Mouse (Mus musculus) lung, postnatal 14 days (tissue): ENCODE results near the gene Edar.

Experiments used
- DNase-seq: peaks from one replicate; pipeline ENCODE4 v3.0.0; 2021

Edar gene

DNA sequence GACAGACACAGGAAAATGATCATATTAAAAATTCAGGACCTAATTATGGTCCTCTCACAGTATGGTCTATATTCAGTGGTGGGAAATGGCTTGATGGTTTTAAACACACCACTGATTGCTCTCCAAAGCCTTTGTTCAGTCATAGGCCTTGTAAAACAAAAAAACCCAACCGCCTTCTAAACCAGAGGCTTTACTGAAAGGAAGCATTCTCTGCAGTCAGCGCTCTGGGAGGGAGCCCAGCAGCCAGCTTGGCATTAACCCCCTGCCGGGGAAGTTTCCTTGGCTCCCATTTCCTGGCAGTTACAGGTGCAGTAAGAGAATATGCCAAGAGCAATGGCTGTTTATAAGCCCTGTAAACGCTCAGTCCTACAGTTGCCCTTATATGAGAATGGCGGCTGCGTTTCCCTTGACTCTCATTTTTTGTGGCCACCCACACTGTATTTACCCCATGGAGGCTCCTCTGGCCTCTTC is 74.0 kb downstream of the Edar start:
- no peak for DNase-seq

DNA sequence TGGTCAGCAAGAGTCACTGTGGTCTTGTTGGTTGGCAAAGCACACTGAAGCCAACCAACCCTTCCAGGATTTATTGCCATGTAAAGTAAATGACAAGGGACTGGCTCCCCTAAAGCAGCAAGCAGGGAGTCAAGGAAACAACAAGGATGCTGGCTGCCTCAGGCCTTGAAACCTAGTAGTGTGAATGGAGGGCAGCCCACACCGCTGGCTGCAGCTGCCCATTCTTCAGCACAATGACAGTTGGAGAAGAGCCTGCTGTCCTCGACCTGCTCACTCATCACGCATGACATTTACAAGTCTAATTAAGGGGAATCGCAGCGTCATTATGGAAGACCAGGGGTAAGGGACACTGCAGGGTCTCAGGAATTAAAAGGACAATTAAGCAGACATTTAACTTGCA is 74.5 kb downstream of the Edar start:
- DNase-seq, result no peak

DNA sequence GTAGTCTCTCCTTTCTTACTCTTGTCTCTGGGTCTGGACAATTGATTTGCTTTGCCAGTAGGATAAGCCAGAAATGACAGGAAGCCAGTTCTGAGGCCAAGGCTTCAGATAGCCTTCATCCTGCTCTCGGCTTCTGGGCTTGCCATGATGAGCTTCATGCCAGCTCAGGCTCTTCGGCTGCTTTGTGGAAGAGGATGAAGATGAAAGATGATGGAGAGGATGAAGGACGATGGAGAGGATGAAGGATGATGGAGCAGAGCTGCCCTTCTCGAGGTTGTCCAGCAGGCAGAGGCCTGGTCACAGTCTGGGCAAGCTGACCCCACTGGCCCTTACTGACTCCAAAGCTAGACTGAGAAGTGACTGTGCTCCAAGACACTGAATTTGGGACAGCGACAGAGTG is 75.3 kb downstream of the Edar start:
- DNase-seq, result no peak

DNA sequence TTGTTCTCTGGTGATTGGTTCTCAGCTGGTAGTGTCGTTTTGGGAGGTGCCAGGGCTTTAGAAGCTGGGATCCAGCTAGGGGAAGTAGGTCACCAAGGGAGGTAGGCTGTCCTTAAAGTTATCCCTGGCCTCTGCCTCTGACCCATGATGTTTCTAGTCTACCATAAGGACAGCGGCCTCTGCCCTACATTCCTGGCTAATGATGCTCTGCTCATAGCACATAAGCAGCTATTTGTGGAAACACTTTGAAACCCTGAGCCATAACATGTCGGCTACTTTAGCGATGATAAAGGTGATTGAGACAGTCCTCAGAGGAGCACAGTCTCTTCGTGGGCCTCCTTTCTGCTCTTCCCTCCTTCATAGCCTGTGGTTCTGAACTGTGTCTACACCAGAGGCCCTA is 79.6 kb downstream of the Edar start:
- DNase-seq, result no peak

DNA sequence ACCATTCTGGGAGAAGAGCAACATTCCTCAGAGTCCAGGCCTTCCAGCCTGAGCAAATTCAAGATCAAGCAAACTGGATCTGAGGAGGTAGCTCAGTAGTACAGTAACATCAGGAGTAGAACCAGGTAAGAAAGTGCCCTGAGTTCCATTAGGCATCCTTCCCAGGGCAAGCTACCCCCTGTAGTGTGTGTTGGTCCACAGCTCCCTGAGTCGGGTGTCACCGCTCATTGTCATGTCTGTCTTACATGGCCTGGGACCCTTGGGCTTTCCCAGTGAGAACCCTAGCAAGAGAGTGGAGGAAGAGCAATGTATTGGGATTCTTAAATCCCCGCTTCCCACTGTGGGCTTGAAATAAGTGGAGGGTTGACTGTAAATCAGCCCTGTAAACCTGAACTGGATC is 80.3 kb downstream of the Edar start:
- DNase-seq, result no peak

DNA sequence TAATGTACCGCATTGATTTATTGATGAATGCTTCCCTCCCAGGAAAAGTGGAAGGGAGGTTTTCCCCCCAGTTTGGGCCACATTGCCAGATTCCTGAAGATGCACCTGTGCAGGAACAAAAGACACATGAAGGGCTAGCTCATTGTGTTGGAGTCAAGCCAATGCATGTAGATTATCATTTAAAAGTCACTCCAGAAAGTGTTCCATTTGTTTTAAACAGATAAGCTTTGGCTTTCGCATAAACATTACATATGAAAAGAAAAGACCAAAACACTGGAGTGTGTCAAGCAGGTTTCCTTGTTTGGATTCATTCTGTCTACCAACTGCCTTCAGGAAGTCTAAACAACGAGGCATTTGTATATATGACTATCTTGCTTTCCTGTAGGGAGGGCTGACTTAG is 81.0 kb downstream of the Edar start:
- DNase-seq, result no peak

DNA sequence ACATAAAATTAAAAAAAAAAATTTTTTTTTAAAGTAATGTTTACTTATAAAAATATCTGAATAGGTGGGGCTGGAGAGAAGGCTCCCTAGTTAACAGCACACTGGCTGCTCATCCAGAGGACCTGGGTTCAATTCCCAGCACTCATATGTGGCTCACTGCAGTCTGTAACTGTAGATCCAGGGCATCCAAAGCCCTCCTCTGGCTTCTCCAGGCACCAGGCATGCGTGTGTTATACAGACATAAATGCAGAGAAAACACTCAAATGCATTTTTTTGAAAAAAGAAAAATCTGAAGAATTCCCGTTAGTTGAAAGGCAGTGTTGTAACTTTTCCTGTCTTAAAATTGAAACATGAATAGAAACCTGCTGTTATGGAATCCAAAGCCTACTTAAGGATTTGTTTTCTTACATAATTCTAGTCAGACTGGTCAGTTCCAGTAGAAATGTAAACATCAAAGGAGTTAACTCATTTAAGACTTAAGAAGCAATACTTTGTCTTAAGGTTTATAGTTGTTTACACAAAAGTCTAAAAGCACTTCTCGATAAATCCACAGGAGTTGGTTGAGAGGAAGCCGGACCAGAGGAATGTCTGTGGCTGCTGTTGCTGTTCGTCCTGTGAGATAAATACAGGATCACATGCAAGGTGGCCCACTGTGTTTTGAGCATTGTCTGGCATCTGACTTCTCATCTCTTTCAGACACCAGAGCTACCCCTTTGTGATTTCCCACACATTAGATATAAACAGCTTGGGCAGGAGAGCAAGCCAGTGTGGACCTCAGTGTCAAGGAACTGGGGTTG is 89.8 kb downstream of the Edar start:
- no peak for DNase-seq

DNA sequence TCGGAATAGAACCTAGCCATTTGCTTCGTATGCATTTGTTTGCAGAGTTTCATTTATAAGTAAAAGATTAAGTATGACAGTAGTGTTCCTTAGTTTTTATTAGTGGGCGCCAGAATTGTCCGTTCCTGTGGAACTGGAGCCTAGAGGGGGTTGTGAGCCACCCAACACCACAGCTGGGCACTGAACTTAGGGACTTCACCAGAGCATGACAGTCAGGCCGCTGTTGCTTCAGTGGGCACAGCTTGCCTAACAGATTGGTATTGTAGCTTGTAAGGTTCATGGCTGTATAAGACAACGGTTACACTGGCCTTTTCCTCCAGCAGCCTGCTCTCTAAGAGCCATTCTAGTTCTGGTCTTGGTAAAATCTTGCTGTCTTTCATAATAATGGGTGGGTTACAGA is 114.9 kb downstream of the Edar start:
- DNase-seq, result no peak

DNA sequence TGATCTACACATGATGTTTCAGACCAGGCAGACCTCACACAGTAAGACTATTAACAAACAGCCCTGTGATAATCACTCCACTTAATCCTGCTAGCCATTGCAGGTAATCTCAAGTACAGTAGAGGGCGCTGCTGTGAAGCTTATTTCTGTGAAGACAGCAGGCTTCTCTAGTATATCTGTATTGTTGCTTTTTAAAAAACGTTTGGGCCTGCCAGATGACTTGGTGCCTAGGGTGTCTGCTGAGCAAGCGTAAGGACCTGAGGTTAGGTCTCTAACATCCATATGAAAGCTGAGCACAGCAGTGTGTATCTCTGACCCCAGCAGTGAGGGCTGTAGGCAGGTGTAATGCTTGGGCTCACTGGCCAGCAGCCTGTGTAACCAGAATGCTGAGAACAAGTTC is 115.6 kb downstream of the Edar start:
- peak; percentile 45 for DNase-seq

DNA sequence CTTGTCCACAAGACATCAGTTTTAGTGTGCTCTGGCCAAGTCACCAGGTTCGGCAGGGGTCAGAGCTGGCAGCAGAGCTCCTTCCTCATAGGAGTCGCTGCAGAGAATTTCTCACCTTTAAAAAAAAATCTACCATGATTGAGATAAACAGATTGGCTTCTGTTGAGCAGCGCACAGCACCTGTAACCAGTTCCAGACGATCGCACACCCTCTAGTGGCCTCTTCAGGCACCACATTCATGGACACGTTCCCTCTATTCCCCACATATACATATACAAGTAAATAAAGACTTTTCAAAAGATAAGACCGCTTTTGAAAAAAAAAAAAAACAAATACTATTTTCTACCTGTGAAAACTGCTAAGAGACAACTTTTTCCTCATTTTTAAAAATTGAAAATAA is 116.4 kb downstream of the Edar start:
- peak; percentile 62 for DNase-seq

DNA sequence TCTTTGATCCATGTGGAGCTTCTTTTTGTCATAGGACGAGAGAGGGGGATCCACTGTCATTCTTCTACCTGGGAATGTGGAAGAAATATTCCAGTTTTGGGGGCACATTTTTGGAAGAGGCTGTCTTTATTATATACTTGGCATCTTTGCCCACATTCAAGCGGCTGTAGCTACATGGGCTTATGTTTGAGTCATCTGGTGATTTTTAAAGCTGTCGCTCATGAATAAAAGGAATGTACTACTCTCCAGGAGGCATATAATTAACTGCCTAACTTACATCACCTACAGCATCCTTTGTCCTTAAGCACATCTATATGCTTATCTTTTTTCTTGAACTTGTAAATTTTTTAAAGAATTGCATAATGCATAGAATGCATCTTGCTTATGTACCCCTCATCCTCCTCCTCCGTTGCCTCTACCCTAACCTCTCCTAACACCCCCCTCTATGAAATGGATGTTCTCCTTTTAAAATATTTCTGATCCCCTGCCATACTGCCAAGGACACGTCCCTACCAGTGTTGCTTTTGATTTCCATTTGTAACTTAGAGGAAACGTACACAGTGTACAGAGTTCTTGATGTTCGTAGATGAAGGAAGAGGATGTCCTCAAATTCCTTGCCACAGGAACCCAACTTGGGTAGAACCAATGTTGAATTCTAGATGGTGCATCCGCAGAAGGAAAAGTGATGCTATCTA is 120.6 kb downstream of the Edar start:
- no peak for DNase-seq
